Mouse (Mus musculus): Measurements from ENCODE around the gene Coa3. TPM values are rescaled to one million over a fixed set of nuclear protein-coding genes. Genes with fewer than 3 reads are reported as not detected.

The Coa3 gene
- polyA plus RNA-seq, 1 experiment from 2014 or later: 258 TPM

- whole genome bisulfite sequencing: 92% methylated on average over 8 of the region's 8 CpGs
- Histone ChIP-seq H3K9me3 (ENCODE audit: control insufficient read depth, low read length) (no peaks in the 10 kb centered on the region), H3K4me2 (ENCODE audit: low read depth, low read length) (no peak overlapping the region), H3K4me1 (ENCODE audit: control insufficient read depth, insufficient read depth, low read length) (no peaks in the 10 kb centered on the region), H3K9ac (replicated peaks; ENCODE audit: low read depth, low read length) (no peak overlapping the region), H3K27ac (ENCODE audit: low read depth, low read length) (no peak overlapping the region), H3K27me3 (ENCODE audit: control insufficient read depth, insufficient read depth, low read length) (no peaks in the 10 kb centered on the region), H3K36me3 (ENCODE audit: control insufficient read depth, insufficient read depth, low read length) (peaks cover 36% of the 10 kb centered on the region), H3K4me3 (ENCODE audit: low read depth, low read length) (no peak overlapping the region)
- ATAC-seq (ENCODE audit: low read depth): no peak
Observed at GRCm38 (mm10) chr11:101295191-101295590, 16.3 kb upstream of the Coa3 start.

- H3K4me2 ChIP-seq (ENCODE audit: low read depth, low read length): no peak overlapping the region
- H3K27ac ChIP-seq (ENCODE audit: low read depth, low read length): no peak overlapping the region
- no peaks in the 10 kb centered on the region for H3K27me3 ChIP-seq (ENCODE audit: control insufficient read depth, insufficient read depth, low read length)
- 96% methylated on average over 8 of the region's 8 CpGs for WGBS
- H3K4me3 ChIP-seq (ENCODE audit: low read depth, low read length): no peak overlapping the region
- no peaks in the 10 kb centered on the region for H3K4me1 ChIP-seq (ENCODE audit: control insufficient read depth, insufficient read depth, low read length)
- H3K9me3 ChIP-seq (ENCODE audit: control insufficient read depth, low read length): no peaks in the 10 kb centered on the region
- H3K9ac ChIP-seq (replicated peaks; ENCODE audit: low read depth, low read length): no peak overlapping the region
- H3K36me3 ChIP-seq (ENCODE audit: control insufficient read depth, insufficient read depth, low read length): peaks cover 57% of the 10 kb centered on the region
- no peak for ATAC-seq (ENCODE audit: low read depth)
Observed at GRCm38 (mm10) chr11:101291231-101291630, 12.3 kb upstream of the Coa3 start.

GRCm38 (mm10) chr11:101287306-101287705 lies 8.4 kb upstream of the Coa3 start:
- no peak overlapping the region for H3K27ac ChIP-seq (ENCODE audit: low read depth, low read length)
- no peak overlapping the region for H3K4me3 ChIP-seq (ENCODE audit: low read depth, low read length)
- no peaks in the 10 kb centered on the region for H3K4me1 ChIP-seq (ENCODE audit: control insufficient read depth, insufficient read depth, low read length)

GRCm38 (mm10) chr11:101283805-101284204 lies 4.9 kb upstream of the Coa3 start:
- no peaks in the 10 kb centered on the region for H3K27me3 ChIP-seq (ENCODE audit: control insufficient read depth, insufficient read depth, low read length)
- no peak overlapping the region for H3K4me3 ChIP-seq (ENCODE audit: low read depth, low read length)
- ATAC-seq (ENCODE audit: low read depth): no peak
- no peak overlapping the region for H3K4me2 ChIP-seq (ENCODE audit: low read depth, low read length)
- H3K4me1 ChIP-seq (ENCODE audit: control insufficient read depth, insufficient read depth, low read length): 0 out of 2 replicates have a peak, but pooled peaks cover 3% of the 10 kb centered on the region
- no peak overlapping the region for H3K9ac ChIP-seq (replicated peaks; ENCODE audit: low read depth, low read length)
- 71% methylated on average over 4 of the region's 4 CpGs for WGBS
- no peaks in the 10 kb centered on the region for H3K9me3 ChIP-seq (ENCODE audit: control insufficient read depth, low read length)
- peaks cover 14% of the 10 kb centered on the region; the same call in 1 of the 2 replicates for H3K36me3 ChIP-seq (ENCODE audit: control insufficient read depth, insufficient read depth, low read length)
- no peak overlapping the region for H3K27ac ChIP-seq (ENCODE audit: low read depth, low read length)

More at GRCm38 (mm10) chr11:101287306-101287705, 8.4 kb upstream of the Coa3 start:
- WGBS: 87% methylated on average over 9 of the region's 9 CpGs
- Histone ChIP-seq H3K4me2 (ENCODE audit: low read depth, low read length) (no peak overlapping the region), H3K27me3 (ENCODE audit: control insufficient read depth, insufficient read depth, low read length) (no peaks in the 10 kb centered on the region), H3K9me3 (ENCODE audit: control insufficient read depth, low read length) (no peaks in the 10 kb centered on the region), H3K36me3 (ENCODE audit: control insufficient read depth, insufficient read depth, low read length) (peaks cover 34% of the 10 kb centered on the region), H3K9ac (replicated peaks; ENCODE audit: low read depth, low read length) (no peak overlapping the region)
- no peak for ATAC-seq (ENCODE audit: low read depth)

GRCm38 (mm10) chr11:101282896-101283295 lies 4.0 kb upstream of the Coa3 start:
- H3K4me1 ChIP-seq (ENCODE audit: control insufficient read depth, insufficient read depth, low read length): peaks cover 5% of the 10 kb centered on the region
- no peak overlapping the region for H3K4me2 ChIP-seq (ENCODE audit: low read depth, low read length)
- peaks cover 9% of the 10 kb centered on the region; the same call in 1 of the 2 replicates for H3K36me3 ChIP-seq (ENCODE audit: control insufficient read depth, insufficient read depth, low read length)
- no peak for ATAC-seq (ENCODE audit: low read depth)
- H3K9ac ChIP-seq (replicated peaks; ENCODE audit: low read depth, low read length): no peak overlapping the region
- no peak overlapping the region for H3K4me3 ChIP-seq (ENCODE audit: low read depth, low read length)
- 15% methylated on average over 5 of the region's 5 CpGs for WGBS
- no peaks in the 10 kb centered on the region for H3K9me3 ChIP-seq (ENCODE audit: control insufficient read depth, low read length)
- H3K27me3 ChIP-seq (ENCODE audit: control insufficient read depth, insufficient read depth, low read length): no peaks in the 10 kb centered on the region
- no peak overlapping the region for H3K27ac ChIP-seq (ENCODE audit: low read depth, low read length)

- no peak overlapping the region for H3K4me2 ChIP-seq (ENCODE audit: low read depth, low read length)
- 38% methylated on average over 7 of the region's 7 CpGs for WGBS
- no peak overlapping the region for H3K27ac ChIP-seq (ENCODE audit: low read depth, low read length)
- no peaks in the 10 kb centered on the region for H3K9me3 ChIP-seq (ENCODE audit: control insufficient read depth, low read length)
- no peak for ATAC-seq (ENCODE audit: low read depth)
- H3K27me3 ChIP-seq (ENCODE audit: control insufficient read depth, insufficient read depth, low read length): no peaks in the 10 kb centered on the region
- no peak overlapping the region for H3K9ac ChIP-seq (replicated peaks; ENCODE audit: low read depth, low read length)
- no peak overlapping the region for H3K4me3 ChIP-seq (ENCODE audit: low read depth, low read length)
- peaks cover 17% of the 10 kb centered on the region for H3K4me1 ChIP-seq (ENCODE audit: control insufficient read depth, insufficient read depth, low read length)
- H3K36me3 ChIP-seq (ENCODE audit: control insufficient read depth, insufficient read depth, low read length): no peaks in the 10 kb centered on the region
Observed at GRCm38 (mm10) chr11:101280837-101281236, 1.9 kb upstream of the Coa3 start.

- H3K9ac ChIP-seq (replicated peaks; ENCODE audit: low read depth, low read length): no peak overlapping the region
- H3K9me3 ChIP-seq (ENCODE audit: control insufficient read depth, low read length): no peaks in the 10 kb centered on the region
- peak overlapping the region; percentile 67 for H3K4me3 ChIP-seq (ENCODE audit: low read depth, low read length)
- WGBS: 61% methylated on average over 14 of the region's 14 CpGs
- no peaks in the 10 kb centered on the region for H3K27me3 ChIP-seq (ENCODE audit: control insufficient read depth, insufficient read depth, low read length)
- H3K4me2 ChIP-seq (ENCODE audit: low read depth, low read length): peak overlapping the region; percentile 82
- ATAC-seq (ENCODE audit: low read depth): peak; percentile 23
- H3K4me1 ChIP-seq (ENCODE audit: control insufficient read depth, insufficient read depth, low read length): peaks cover 17% of the 10 kb centered on the region
- H3K36me3 ChIP-seq (ENCODE audit: control insufficient read depth, insufficient read depth, low read length): no peaks in the 10 kb centered on the region
- H3K27ac ChIP-seq (ENCODE audit: low read depth, low read length): no peak overlapping the region
Observed at GRCm38 (mm10) chr11:101279193-101279569, 267 bp upstream of the Coa3 start.

- no peak for ATAC-seq (ENCODE audit: low read depth)
- Histone ChIP-seq H3K4me3 (ENCODE audit: low read depth, low read length) (peak overlapping the region; percentile 67), H3K4me2 (ENCODE audit: low read depth, low read length) (peak overlapping the region; percentile 82), H3K9ac (replicated peaks; ENCODE audit: low read depth, low read length) (no peak overlapping the region), H3K27me3 (ENCODE audit: control insufficient read depth, insufficient read depth, low read length) (no peaks in the 10 kb centered on the region), H3K27ac (ENCODE audit: low read depth, low read length) (no peak overlapping the region), H3K36me3 (ENCODE audit: control insufficient read depth, insufficient read depth, low read length) (no peaks in the 10 kb centered on the region), H3K4me1 (ENCODE audit: control insufficient read depth, insufficient read depth, low read length) (peaks cover 17% of the 10 kb centered on the region), H3K9me3 (ENCODE audit: control insufficient read depth, low read length) (no peaks in the 10 kb centered on the region)
- 60% methylated on average over 12 of the region's 12 CpGs for WGBS
Observed at GRCm38 (mm10) chr11:101277381-101278222, 1.3 kb downstream of the Coa3 start.

- Histone ChIP-seq H3K27ac (ENCODE audit: low read depth, low read length) (no peak overlapping the region), H3K4me2 (ENCODE audit: low read depth, low read length) (no peak overlapping the region; the same call in 1 of the 2 replicates), H3K9ac (replicated peaks; ENCODE audit: low read depth, low read length) (no peak overlapping the region), H3K4me1 (ENCODE audit: control insufficient read depth, insufficient read depth, low read length) (peaks cover 17% of the 10 kb centered on the region), H3K4me3 (ENCODE audit: low read depth, low read length) (peak overlapping the region; percentile 3; the same call in 1 of the 2 replicates), H3K9me3 (ENCODE audit: control insufficient read depth, low read length) (no peaks in the 10 kb centered on the region), H3K36me3 (ENCODE audit: control insufficient read depth, insufficient read depth, low read length) (no peaks in the 10 kb centered on the region), H3K27me3 (ENCODE audit: control insufficient read depth, insufficient read depth, low read length) (no peaks in the 10 kb centered on the region)
- WGBS: 26% methylated on average over 27 of the region's 27 CpGs
- ATAC-seq (ENCODE audit: low read depth): no peak
Observed at GRCm38 (mm10) chr11:101276319-101277070, 2.4 kb downstream of the Coa3 start.

Data from neural tube, embryonic 14.5 days (tissue).